In genomic region chr5:122285767-122286150, GRCm38 (mm10) we compare ENCODE assay signal across 8 mouse cellular contexts. TPM values are rescaled to one million over a fixed set of nuclear protein-coding genes. Genes with fewer than 3 reads are reported as not detected.
A peak's percentile ranks its signal among the peaks of the same experiment; 100 is the strongest.
DNase-seq lines count a peak whose midpoint lies in the region; ATAC-seq and TF ChIP-seq lines count a peak whose summit lies in the region.

No protein-coding gene starts in this region.

- no peak for DNase-seq in kidney, postnatal 10 days
- no peak for DNase-seq in embryonic facial prominence, embryonic 10.5 days (ENCODE audit: low spot score)
- DNase-seq in hindbrain, postnatal 0 days (ENCODE audit: low spot score): no peak
- no peak for DNase-seq in midbrain, postnatal 0 days (ENCODE audit: low spot score)
- no peak for DNase-seq in layer of hippocampus, adult 8-10 months (ENCODE audit: low spot score in 2 of 2)
- no peak for DNase-seq in c-Kit-positive CD71-positive TER-119-positive erythroid progenitor cells, embryonic 14.5 days (ENCODE audit: low spot score)
- no peak for DNase-seq in cerebellum, postnatal 4 days (ENCODE audit: low spot score in 2 of 2)

- H3K27me3 ChIP-seq in kidney, embryonic 16.5 days (ENCODE audit: insufficient read depth, low read length): no peaks in the 10 kb centered on the region
- peaks cover 4% of the 10 kb centered on the region; the same call in 1 of the 2 replicates for H3K27me3 ChIP-seq in embryonic facial prominence, embryonic 10.5 days (replicated peaks; ENCODE audit: low read depth, poor library complexity, severe bottlenecking)
- H3K27me3 ChIP-seq in hindbrain, postnatal 0 days (ENCODE audit: insufficient read depth, low read length): no peaks in the 10 kb centered on the region
- H3K27me3 ChIP-seq in midbrain, postnatal 0 days (ENCODE audit: insufficient read depth, low read length): no peaks in the 10 kb centered on the region

- TF ChIP-seq CTCF in hindbrain, postnatal 0 days (IDR thresholded peaks at IDR 0.05; ENCODE audit: low read depth): no peak
- no peak for TF ChIP-seq CTCF in midbrain, postnatal 0 days (IDR thresholded peaks at IDR 0.05)

- 0 out of 2 replicates have a peak, but pooled peaks cover 6% of the 10 kb centered on the region for H3K36me3 ChIP-seq in kidney, embryonic 16.5 days (ENCODE audit: insufficient read depth, low read length)
- H3K36me3 ChIP-seq in embryonic facial prominence, embryonic 10.5 days (replicated peaks): peaks cover 36% of the 10 kb centered on the region
- no peaks in the 10 kb centered on the region for H3K36me3 ChIP-seq in hindbrain, postnatal 0 days (ENCODE audit: insufficient read depth, low read length)
- no peaks in the 10 kb centered on the region for H3K36me3 ChIP-seq in midbrain, postnatal 0 days (ENCODE audit: insufficient read depth, low read length)

- H3K4me3 ChIP-seq in kidney, embryonic 16.5 days (ENCODE audit: low read length): peak overlapping the region; percentile 92
- peak overlapping the region; percentile 90 for H3K4me3 ChIP-seq in embryonic facial prominence, embryonic 10.5 days
- peak overlapping the region; percentile 77 for H3K4me3 ChIP-seq in hindbrain, postnatal 0 days (ENCODE audit: low read length)
- H3K4me3 ChIP-seq in midbrain, postnatal 0 days (ENCODE audit: low read depth, low read length): peak overlapping the region; percentile 71

- H3K9me3 ChIP-seq in kidney, embryonic 16.5 days (ENCODE audit: low read length): no peaks in the 10 kb centered on the region; the same call in 1 of the 2 replicates
- peaks cover 2% of the 10 kb centered on the region; the same call in 1 of the 2 replicates for H3K9me3 ChIP-seq in embryonic facial prominence, embryonic 10.5 days
- no peaks in the 10 kb centered on the region for H3K9me3 ChIP-seq in hindbrain, postnatal 0 days (ENCODE audit: low read length)
- H3K9me3 ChIP-seq in midbrain, postnatal 0 days (ENCODE audit: low read length): no peaks in the 10 kb centered on the region

- WGBS in kidney, embryonic 16.5 days: 46% methylated on average over 7 of the region's 7 CpGs
- 55% methylated on average over 7 of the region's 7 CpGs for WGBS in embryonic facial prominence, embryonic 10.5 days
- WGBS in hindbrain, postnatal 0 days: 51% methylated on average over 7 of the region's 7 CpGs
- 55% methylated on average over 7 of the region's 7 CpGs for WGBS in midbrain, postnatal 0 days

- peak overlapping the region; percentile 91; the same call in 1 of the 2 replicates for H3K9ac ChIP-seq in kidney, embryonic 16.5 days (replicated peaks; ENCODE audit: low read length)
- H3K9ac ChIP-seq in hindbrain, postnatal 0 days (replicated peaks; ENCODE audit: low read length): peak overlapping the region; percentile 88; the same call in 1 of the 2 replicates
- peak overlapping the region; percentile 93; the same call in 1 of the 2 replicates for H3K9ac ChIP-seq in midbrain, postnatal 0 days (replicated peaks; ENCODE audit: low read length, poor library complexity, severe bottlenecking)

- ATAC-seq in kidney, embryonic 16.5 days (ENCODE audit: low FRiP score, low TSS enrichment): no peak
- ATAC-seq in hindbrain, postnatal 0 days: no peak
- ATAC-seq in midbrain, postnatal 0 days (ENCODE audit: low FRiP score): no peak

- H3K4me2 ChIP-seq in kidney, embryonic 16.5 days (replicated peaks; ENCODE audit: low read depth, low read length): peak overlapping the region; percentile 98
- peak overlapping the region; percentile 100 for H3K4me2 ChIP-seq in hindbrain, postnatal 0 days (ENCODE audit: low read depth, low read length)
- peak overlapping the region; percentile 93 for H3K4me2 ChIP-seq in midbrain, postnatal 0 days (ENCODE audit: low read depth, low read length, poor library complexity, severe bottlenecking)

- H3K27ac ChIP-seq in kidney, embryonic 16.5 days (ENCODE audit: low read length): no peak overlapping the region
- no peak overlapping the region for H3K27ac ChIP-seq in embryonic facial prominence, embryonic 10.5 days (replicated peaks)
- no peak overlapping the region for H3K27ac ChIP-seq in hindbrain, postnatal 0 days
- H3K27ac ChIP-seq in midbrain, postnatal 0 days (ENCODE audit: low read depth, low read length): no peak overlapping the region

- peaks cover 25% of the 10 kb centered on the region for H3K4me1 ChIP-seq in kidney, embryonic 16.5 days (ENCODE audit: insufficient read depth, low read length)
- peaks cover 28% of the 10 kb centered on the region for H3K4me1 ChIP-seq in embryonic facial prominence, embryonic 10.5 days
- peaks cover 12% of the 10 kb centered on the region for H3K4me1 ChIP-seq in hindbrain, postnatal 0 days (ENCODE audit: insufficient read depth, low read length)
- peaks cover 3% of the 10 kb centered on the region; the same call in 1 of the 2 replicates for H3K4me1 ChIP-seq in midbrain, postnatal 0 days (ENCODE audit: insufficient read depth, low read length)

RNA-seq across cellular contexts. Expression of gene Pptc7, which starts 1.6 kb away (rescaled TPM):
- 8.6 TPM in 2 replicates for polyA plus RNA-seq in kidney, embryonic 16.5 days (2015; fragmentation: Nextera tagmentation; extraction: Ambion mirVana)
- 8.0 and 8.9 TPM in 2 replicates for polyA plus RNA-seq in embryonic facial prominence, embryonic 10.5 days (2016; fragmentation: Nextera tagmentation; extraction: Ambion mirVana)
- total RNA-seq in hindbrain, postnatal 0 days (2014; rRNA removed): 15.8 and 18.7 TPM in 2 replicates
- polyA plus RNA-seq in hindbrain, postnatal 0 days (2015; fragmentation: Nextera tagmentation; extraction: Ambion mirVana): 6.9 and 7.2 TPM in 2 replicates
- total RNA-seq in midbrain, postnatal 0 days (2014; rRNA removed): 19.3 and 22.7 TPM in 2 replicates
- 5.6 and 6.7 TPM in 2 replicates for polyA plus RNA-seq in midbrain, postnatal 0 days (2015; fragmentation: Nextera tagmentation; extraction: Ambion mirVana)
- total RNA-seq in layer of hippocampus, adult 8-10 months (2022): 10 to 100 TPM; 41.0 to 48.0 (median 43.7) TPM

RNA-seq across cellular contexts. Expression of gene Tctn1, which starts 21.5 kb away (rescaled TPM):
- 7.9 and 8.0 TPM in 2 replicates for polyA plus RNA-seq in kidney, embryonic 16.5 days (2015; fragmentation: Nextera tagmentation; extraction: Ambion mirVana)
- polyA plus RNA-seq in embryonic facial prominence, embryonic 10.5 days (2016; fragmentation: Nextera tagmentation; extraction: Ambion mirVana): 4.8 and 5.5 TPM in 2 replicates
- total RNA-seq in hindbrain, postnatal 0 days (2014; rRNA removed): 30.3 and 30.6 TPM in 2 replicates
- 6.5 TPM in 2 replicates for polyA plus RNA-seq in hindbrain, postnatal 0 days (2015; fragmentation: Nextera tagmentation; extraction: Ambion mirVana)
- 30.0 and 37.5 TPM in 2 replicates for total RNA-seq in midbrain, postnatal 0 days (2014; rRNA removed)
- polyA plus RNA-seq in midbrain, postnatal 0 days (2015; fragmentation: Nextera tagmentation; extraction: Ambion mirVana): 5.8 and 6.2 TPM in 2 replicates
- 10 to 100 TPM; 14.7 to 17.7 (median 16.1) TPM for total RNA-seq in layer of hippocampus, adult 8-10 months (2022)
